Comparison of ENCODE assay signal across 10 mouse cellular contexts in the genomic region with DNA sequence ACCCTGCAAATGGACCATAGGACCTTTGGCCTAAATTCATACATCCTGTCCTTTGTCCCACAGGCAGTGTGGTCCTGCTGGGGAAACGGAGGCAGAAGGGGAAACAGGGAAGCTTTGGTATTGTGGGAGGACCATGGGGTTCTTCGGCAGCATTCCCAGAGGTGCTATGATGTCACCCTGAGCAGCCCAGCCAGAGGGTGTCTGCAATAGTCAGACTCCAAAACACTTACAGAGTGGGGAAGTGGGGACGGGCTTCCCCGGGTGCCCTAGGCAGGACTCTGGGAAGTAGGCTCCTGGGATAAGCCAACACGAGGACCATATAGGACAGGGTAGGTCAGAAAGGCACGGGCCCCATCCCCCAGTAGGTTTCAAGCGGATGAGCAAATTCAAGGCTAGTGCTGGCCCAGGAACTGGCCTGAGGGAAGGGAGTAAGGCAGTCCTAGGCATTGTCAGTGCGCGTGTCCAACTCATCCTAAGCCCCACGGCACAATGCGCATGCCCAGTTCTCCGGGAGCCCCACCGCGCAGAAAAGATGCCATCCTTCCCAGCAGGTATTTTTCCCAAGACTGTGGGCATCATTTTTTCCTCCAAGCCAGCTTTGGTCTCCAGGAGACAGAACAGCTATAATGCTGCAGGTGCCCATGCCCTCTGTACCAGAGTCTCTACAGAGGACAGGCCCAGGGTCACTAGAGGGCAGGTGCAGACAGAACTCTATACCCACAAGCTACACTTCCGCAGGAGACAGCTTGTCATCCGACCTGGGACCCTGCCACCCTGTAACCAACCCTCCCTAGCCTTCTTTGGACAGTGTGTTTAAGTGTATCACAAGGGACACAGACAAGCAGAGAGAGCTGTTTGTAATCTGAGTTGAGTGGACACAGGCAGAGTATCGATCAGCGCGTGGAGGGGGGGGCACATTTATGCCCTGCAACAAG.
DNase-seq lines count a peak whose midpoint lies in the region; ATAC-seq lines count a peak whose summit lies in the region.
"Had no signal": no experiment of that assay in that cellular context is flagged by ENCODE, and none has a peak within 500 bp of the region (broad histone marks: within the 10 kb centered on the region; RNA-seq: fewer than 3 reads in every experiment).

No protein-coding gene starts in this region.

- H3K27me3 ChIP-seq in neural tube, embryonic 12.5 days (replicated peaks): no peaks in the 10 kb centered on the region
- H3K27me3 ChIP-seq in heart, embryonic 13.5 days (replicated peaks): no peaks in the 10 kb centered on the region
- H3K27me3 ChIP-seq: CH12.LX had no signal

- H3K4me3 ChIP-seq in neural tube, embryonic 12.5 days: no peak overlapping the region
- H3K4me3 ChIP-seq in heart, embryonic 13.5 days: no peak overlapping the region

- no peaks in the 10 kb centered on the region for H3K9me3 ChIP-seq in neural tube, embryonic 12.5 days
- H3K9me3 ChIP-seq in heart, embryonic 13.5 days: no peaks in the 10 kb centered on the region

- WGBS in neural tube, embryonic 12.5 days: 77% methylated on average over 19 of the region's 19 CpGs
- WGBS in heart, embryonic 13.5 days: 73% methylated on average over 19 of the region's 19 CpGs

- no peak overlapping the region for H3K4me2 ChIP-seq in neural tube, embryonic 12.5 days (replicated peaks)
- no peak overlapping the region for H3K4me2 ChIP-seq in heart, embryonic 13.5 days

- ATAC-seq in neural tube, embryonic 12.5 days (ENCODE audit: low FRiP score, low read depth): 0 out of 2 replicates have a peak, but pooled peaks have one; percentile 10
- ATAC-seq in heart, embryonic 13.5 days (ENCODE audit: extremely low read depth, insufficient number of reproducible peaks, low FRiP score, low TSS enrichment): no peak
- no peak for ATAC-seq in erythroid progenitor cell, adult 5-6 weeks (replicated peaks; ENCODE audit: low FRiP score, poor library complexity, severe bottlenecking)

- peak; percentile 95 for DNase-seq in heart, adult 11 months
- no peak for DNase-seq in heart, postnatal 25 days (ENCODE audit: low spot score)
- no peak for DNase-seq in neural tube, embryonic 10.5 days (ENCODE audit: extremely low spot score, low spot score)
- peak; percentile 17 to 21 for DNase-seq in kidney, postnatal 36 days
- DNase-seq in cerebellum, adult 9-10 months: no peak

- H3K9ac ChIP-seq in neural tube, embryonic 12.5 days: no peak overlapping the region
- H3K9ac ChIP-seq in heart, embryonic 13.5 days: peak overlapping the region; percentile 69
- H3K9ac ChIP-seq: liver, embryonic 14.5 days had no signal

- H3K36me3 ChIP-seq in neural tube, embryonic 12.5 days: peaks cover 6% of the 10 kb centered on the region; the same call in 1 of the 2 replicates
- H3K36me3 ChIP-seq in heart, embryonic 13.5 days: peaks cover 95% of the 10 kb centered on the region

- H3K27ac ChIP-seq in neural tube, embryonic 12.5 days: no peak overlapping the region
- peak overlapping the region; percentile 85 for H3K27ac ChIP-seq in heart, embryonic 13.5 days (replicated peaks)
- H3K27ac ChIP-seq: liver, embryonic 14.5 days had no signal

- intact Hi-C loops in heart, postnatal 25 days (cut with DNase I): no loop called here

- H3K4me1 ChIP-seq in neural tube, embryonic 12.5 days: peaks cover 8% of the 10 kb centered on the region; the same call in 1 of the 2 replicates
- H3K4me1 ChIP-seq in heart, embryonic 13.5 days: peaks cover 60% of the 10 kb centered on the region

Comparison
In these comparisons a context has a peak if more than half of its experiments do, and no peak if none do; other contexts are left out.
1. DNase-seq: peak in heart, adult 11 months (single experiment) and kidney, postnatal 36 days (2 of 2); none in heart, postnatal 25 days (single experiment), neural tube, embryonic 10.5 days (single experiment) and cerebellum, adult 9-10 months (single experiment).